Mouse (Mus musculus) embryo, embryonic 10.5 days (tissue): Measurements from ENCODE around the gene Bola3.
"Not testable (repeated sequence)": the region's sequence is repeated elsewhere in the genome, so short reads cannot be mapped to it uniquely, and the experiment has no call there.

ENCODE experiments used
- DNase-seq: peaks from one replicate; pipeline ENCODE4 v3.0.0-alpha.2; 2015; ENCODE audit warnings: low spot score

The Bola3 gene

GRCm38 (mm10) chr6:83348873-83349272 lies at the start of gene Bola3:
Gene Bola3, plus strand, starts transcription at chr6:83349147.
- DNase-seq = no peak

- DNase-seq = no peak
Measured at GRCm38 (mm10) chr6:83300447-83301229, 48.3 kb upstream of the Bola3 start.

GRCm38 (mm10) chr6:83301294-83301693 lies 47.7 kb upstream of the Bola3 start:
- DNase-seq = no peak

- DNase-seq = no peak
Measured at GRCm38 (mm10) chr6:83302264-83302663, 46.7 kb upstream of the Bola3 start.

GRCm38 (mm10) chr6:83309017-83309416 lies 39.9 kb upstream of the Bola3 start:
- DNase-seq = no peak

GRCm38 (mm10) chr6:83311206-83311605 lies 37.7 kb upstream of the Bola3 start:
- no peak for DNase-seq

- DNase-seq = no peak
Measured at GRCm38 (mm10) chr6:83312021-83312420, 36.9 kb upstream of the Bola3 start.

GRCm38 (mm10) chr6:83312514-83312913 lies 36.4 kb upstream of the Bola3 start:
- no peak for DNase-seq

GRCm38 (mm10) chr6:83315293-83315692 lies 33.7 kb upstream of the Bola3 start:
- DNase-seq = no peak

GRCm38 (mm10) chr6:83316022-83316421 lies 32.9 kb upstream of the Bola3 start:
- peak; percentile 82 for DNase-seq

- DNase-seq = peak; percentile 95
Measured at GRCm38 (mm10) chr6:83317108-83317741, 31.7 kb upstream of the Bola3 start.

- no peak for DNase-seq
Measured at GRCm38 (mm10) chr6:83321927-83322326, 27.0 kb upstream of the Bola3 start.

- no peak for DNase-seq
Measured at GRCm38 (mm10) chr6:83322794-83323193, 26.2 kb upstream of the Bola3 start.

- DNase-seq = no peak
Measured at GRCm38 (mm10) chr6:83323652-83324419, 25.1 kb upstream of the Bola3 start.

GRCm38 (mm10) chr6:83325525-83326393 lies 23.2 kb upstream of the Bola3 start, which contains the start of the genes Mthfd2 and Mob1a:
Gene Mthfd2, minus strand, starts transcription at chr6:83325908.
Gene Mob1a, plus strand, starts transcription at chr6:83326016.
- peak; percentile 98 for DNase-seq

GRCm38 (mm10) chr6:83326394-83326736 lies 22.6 kb upstream of the Bola3 start:
- DNase-seq = no peak

- DNase-seq = no peak
Measured at GRCm38 (mm10) chr6:83326761-83327160, 22.2 kb upstream of the Bola3 start.

- DNase-seq = no peak
Measured at GRCm38 (mm10) chr6:83327591-83328190, 21.3 kb upstream of the Bola3 start.

- DNase-seq = no peak
Measured at GRCm38 (mm10) chr6:83341387-83341786, 7.6 kb upstream of the Bola3 start.

GRCm38 (mm10) chr6:83342957-83343356 lies 6.0 kb upstream of the Bola3 start:
- DNase-seq = no peak

- DNase-seq = not testable (repeated sequence)
Measured at GRCm38 (mm10) chr6:83345285-83345684, 3.7 kb upstream of the Bola3 start.
